In the genomic region with DNA sequence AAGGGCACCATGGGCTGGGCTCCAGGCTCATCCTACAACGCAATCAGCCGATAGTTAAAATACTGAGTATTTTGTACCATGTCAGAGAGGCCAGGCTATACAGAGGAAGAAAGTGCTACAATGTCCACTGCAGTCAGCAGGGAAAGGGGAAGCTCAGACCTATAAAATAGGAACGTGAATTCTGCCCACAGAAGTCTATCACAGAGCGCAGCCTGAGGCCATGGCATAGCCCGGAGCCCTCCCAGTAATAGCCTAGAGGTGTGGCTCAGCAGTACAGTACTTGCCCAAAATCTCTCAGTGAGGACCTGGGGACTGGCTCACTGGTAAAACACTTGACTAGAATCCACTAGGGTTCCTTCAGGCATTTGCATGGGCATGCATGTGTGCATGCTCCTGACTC, we compare ENCODE assay signal across 14 mouse cellular contexts.
"Had no signal": no experiment of that assay in that cellular context is flagged by ENCODE, and none has a peak within 500 bp of the region (broad histone marks: within the 10 kb centered on the region; RNA-seq: fewer than 3 reads in every experiment).

No protein-coding gene starts in this region.

- H3K9me3 ChIP-seq: kidney, embryonic 15.5 days; limb, embryonic 10.5 days; midbrain, embryonic 13.5 days; neural tube, embryonic 15.5 days had no signal

- DNase-seq: kidney, adult 18-20 months; kidney, postnatal 14 days; lung, adult 2 months; right cerebral cortex, adult 18-20 months; right cerebral cortex, postnatal 25 days; thymus, postnatal 4 days had no signal

- H3K9ac ChIP-seq: kidney, embryonic 15.5 days; liver, embryonic 14.5 days; midbrain, embryonic 13.5 days; neural tube, embryonic 15.5 days had no signal

- H3K4me3 ChIP-seq: kidney, embryonic 15.5 days; left cerebral cortex, adult 2 months; limb, embryonic 10.5 days; midbrain, embryonic 13.5 days; myocyte; neural tube, embryonic 15.5 days had no signal

- ATAC-seq: lung, postnatal 0 days; midbrain, embryonic 13.5 days had no signal

- H3K27ac ChIP-seq: kidney, embryonic 15.5 days; limb, embryonic 10.5 days; liver, embryonic 14.5 days; midbrain, embryonic 13.5 days; neural tube, embryonic 15.5 days had no signal

- H3K4me2 ChIP-seq: kidney, embryonic 15.5 days; midbrain, embryonic 13.5 days; neural tube, embryonic 15.5 days had no signal

- H3K27me3 ChIP-seq: midbrain, embryonic 13.5 days; neural tube, embryonic 15.5 days had no signal

- H3K36me3 ChIP-seq: neural tube, embryonic 15.5 days had no signal
